Mouse (Mus musculus): ENCODE measurements around the gene Dyrk1a.

Gene Dyrk1a

GRCm38 (mm10) chr16:94569229-94570176 is at the start of gene Dyrk1a:
Gene Dyrk1a (plus strand): TSS chr16:94570010.
- CTCF ChIA-PET, result interaction anchor here (0.6 kb wide), 1 partner anchor 77 kb away, joined by 4 read pairs; no protein-coding TSS in a partner anchor

GRCm38 (mm10) chr16:94523594-94524377 is 46.0 kb upstream of the Dyrk1a start:
- CTCF ChIA-PET, result interaction anchor here (0.8 kb wide), 1 partner anchor 39 kb away, joined by 3 read pairs; no protein-coding TSS in a partner anchor

- CTCF ChIA-PET, result no interaction called here
Observed at GRCm38 (mm10) chr16:94524691-94525090, 45.1 kb upstream of the Dyrk1a start.

- CTCF ChIA-PET, result no interaction called here
Observed at GRCm38 (mm10) chr16:94525955-94526343, 43.9 kb upstream of the Dyrk1a start.

- CTCF ChIA-PET, result no interaction called here
Observed at GRCm38 (mm10) chr16:94526344-94527151, 43.3 kb upstream of the Dyrk1a start, which contains the start of gene Vps26c. Gene Vps26c (minus strand): TSS chr16:94526830.

GRCm38 (mm10) chr16:94527152-94527534 is 42.7 kb upstream of the Dyrk1a start:
- CTCF ChIA-PET, result no interaction called here

GRCm38 (mm10) chr16:94527546-94527945 is 42.3 kb upstream of the Dyrk1a start:
- CTCF ChIA-PET, result no interaction called here

GRCm38 (mm10) chr16:94531268-94531667 is 38.5 kb upstream of the Dyrk1a start:
- CTCF ChIA-PET, result no interaction called here

GRCm38 (mm10) chr16:94533679-94534078 is 36.1 kb upstream of the Dyrk1a start:
- CTCF ChIA-PET, result no interaction called here

- CTCF ChIA-PET, result no interaction called here
Observed at GRCm38 (mm10) chr16:94535716-94536115, 34.1 kb upstream of the Dyrk1a start.

GRCm38 (mm10) chr16:94536417-94537158 is 33.2 kb upstream of the Dyrk1a start:
- CTCF ChIA-PET, result no interaction called here

- CTCF ChIA-PET, result no interaction called here
Observed at GRCm38 (mm10) chr16:94537159-94537527, 32.7 kb upstream of the Dyrk1a start.

GRCm38 (mm10) chr16:94540140-94540539 is 29.7 kb upstream of the Dyrk1a start:
- CTCF ChIA-PET, result interaction anchor here (0.6 kb wide), 1 partner anchor 208 kb away, joined by 3 read pairs; no protein-coding TSS in a partner anchor

GRCm38 (mm10) chr16:94542898-94543297 is 26.9 kb upstream of the Dyrk1a start:
- CTCF ChIA-PET, result no interaction called here

GRCm38 (mm10) chr16:94544540-94545105 is 25.2 kb upstream of the Dyrk1a start:
- CTCF ChIA-PET, result no interaction called here

GRCm38 (mm10) chr16:94545781-94546562 is 23.8 kb upstream of the Dyrk1a start:
- CTCF ChIA-PET, result no interaction called here

GRCm38 (mm10) chr16:94549813-94550212 is 20.0 kb upstream of the Dyrk1a start:
- CTCF ChIA-PET, result no interaction called here

- CTCF ChIA-PET, result no interaction called here
Observed at GRCm38 (mm10) chr16:94551934-94552333, 17.9 kb upstream of the Dyrk1a start.

- CTCF ChIA-PET, result interaction anchor here (0.6 kb wide), 2 partner anchors 70 to 169 kb away, joined by 3 to 4 read pairs; no protein-coding TSS in a partner anchor
Observed at GRCm38 (mm10) chr16:94555346-94555745, 14.5 kb upstream of the Dyrk1a start.

- CTCF ChIA-PET, result no interaction called here
Observed at GRCm38 (mm10) chr16:94556228-94556627, 13.6 kb upstream of the Dyrk1a start.

Measured in spleen, embryonic (tissue).